Mouse (Mus musculus) 416B (cell line): ENCODE data around the gene Il12rb1.
A peak's percentile ranks its signal among the peaks of the same experiment; 100 is the strongest.

Source experiments
- DNase-seq: peaks from one replicate; pipeline ENCODE4 v3.0.0; 2011; ENCODE audit warnings: low read depth

Il12rb1 gene

GRCm38 (mm10) chr8:70808239-70808638, at the start of gene Il12rb1:
Il12rb1 (plus strand) TSS chr8:70808449.
- DNase-seq, result no peak

- peak; percentile 38 for DNase-seq
Observed at GRCm38 (mm10) chr8:70758616-70759561, 49.4 kb upstream of the Il12rb1 start.

- peak; percentile 41 for DNase-seq
Observed at GRCm38 (mm10) chr8:70760350-70760749, 47.9 kb upstream of the Il12rb1 start.

DNA sequence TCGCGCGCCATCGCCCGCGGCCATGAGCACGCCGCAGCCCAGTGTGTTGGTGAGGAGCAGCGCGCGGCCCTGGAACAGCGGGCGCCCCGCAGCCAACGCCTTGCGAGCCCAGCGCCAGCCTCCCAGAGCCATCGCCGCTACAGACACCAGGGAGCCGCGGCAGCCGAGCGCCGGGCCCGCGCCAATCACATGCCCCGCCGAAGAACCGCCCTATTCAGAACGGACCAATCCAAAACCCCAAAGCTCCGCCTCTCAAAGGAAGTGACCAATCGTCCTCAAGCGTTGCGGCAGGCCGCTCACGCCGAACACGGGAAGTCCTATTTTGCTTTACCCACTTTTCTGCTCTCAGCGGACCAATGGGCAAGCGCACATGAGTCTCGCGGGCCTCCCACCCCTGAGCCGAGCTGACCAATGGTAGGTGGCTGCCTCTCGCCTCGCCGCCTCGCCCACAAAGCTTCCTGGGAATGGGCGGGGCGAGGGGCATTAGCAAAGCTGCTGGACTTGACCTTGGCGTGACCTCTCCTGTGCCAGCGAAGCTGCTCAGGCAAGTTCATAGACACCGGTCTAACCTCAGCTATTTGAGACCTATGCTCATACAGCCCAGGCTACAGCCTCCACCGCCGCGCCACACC, 47.4 kb upstream of the Il12rb1 start, which contains the start of gene Mpv17l2:
Mpv17l2 (minus strand) TSS at position 172 of the 632 bp plus-strand sequence.
- peak; percentile 99 for DNase-seq

DNA sequence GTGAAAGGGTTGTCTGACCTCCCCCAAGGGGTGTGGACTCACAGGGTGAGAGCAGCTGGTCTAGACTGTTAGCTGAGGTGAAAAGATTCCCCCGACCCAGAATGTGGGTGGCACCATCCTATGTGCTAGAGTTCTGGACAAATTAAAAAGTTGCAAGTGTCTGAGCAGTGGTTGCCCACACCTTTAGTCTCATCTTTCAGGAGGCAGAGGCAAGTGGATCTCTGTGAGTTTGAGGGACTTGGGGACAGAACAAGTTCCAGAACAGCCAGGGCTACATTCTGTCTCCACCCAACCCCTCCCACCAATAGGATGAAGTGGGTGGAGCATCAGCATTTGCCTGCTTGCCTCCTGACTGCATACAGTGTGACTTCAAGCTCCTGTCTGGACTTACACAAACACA, 46.1 kb upstream of the Il12rb1 start:
- DNase-seq, result peak; percentile 54

DNA sequence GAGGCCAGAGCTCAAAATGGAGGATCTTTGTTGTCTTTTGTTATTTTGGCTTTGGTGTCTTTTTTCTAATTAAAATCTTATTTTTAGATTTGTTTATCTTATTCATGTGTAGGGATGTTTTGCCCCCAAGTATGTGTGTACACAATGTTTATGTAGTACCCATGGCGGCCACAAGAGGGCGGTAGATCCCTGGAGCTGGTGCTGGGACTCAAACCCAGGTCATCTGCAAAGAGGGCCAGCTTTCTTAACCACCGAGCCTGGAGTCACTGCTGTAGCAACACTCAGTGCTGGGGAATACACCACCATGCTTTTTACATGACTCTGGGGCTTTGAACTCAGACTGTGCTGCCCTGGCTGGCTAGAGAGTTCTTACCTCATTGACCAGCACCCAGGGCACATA, 44.9 kb upstream of the Il12rb1 start:
- DNase-seq, result peak; percentile 67

GRCm38 (mm10) chr8:70764026-70764425, 44.2 kb upstream of the Il12rb1 start:
- DNase-seq, result no peak

DNA sequence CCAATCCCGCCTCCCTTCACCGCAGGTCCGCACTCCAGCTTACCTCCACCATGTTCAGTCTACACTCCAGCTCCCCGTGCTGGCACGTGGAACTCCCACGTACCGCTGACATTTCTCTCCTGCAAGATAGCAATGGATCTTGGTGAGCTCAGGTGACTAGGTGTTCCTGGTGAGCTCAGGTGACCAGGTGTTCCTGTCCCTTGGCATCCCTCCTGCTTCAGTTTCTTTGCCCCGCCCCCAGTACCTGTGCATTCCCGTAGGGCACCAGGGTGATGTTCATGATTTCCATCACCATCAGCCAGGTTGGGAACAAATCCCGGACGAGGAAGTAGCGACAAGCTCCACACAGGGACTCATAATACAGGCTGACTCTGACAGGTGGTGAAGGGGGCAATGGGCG, 43.6 kb upstream of the Il12rb1 start:
- DNase-seq, result no peak

GRCm38 (mm10) chr8:70765329-70765728, 42.9 kb upstream of the Il12rb1 start:
- DNase-seq, result no peak

DNA sequence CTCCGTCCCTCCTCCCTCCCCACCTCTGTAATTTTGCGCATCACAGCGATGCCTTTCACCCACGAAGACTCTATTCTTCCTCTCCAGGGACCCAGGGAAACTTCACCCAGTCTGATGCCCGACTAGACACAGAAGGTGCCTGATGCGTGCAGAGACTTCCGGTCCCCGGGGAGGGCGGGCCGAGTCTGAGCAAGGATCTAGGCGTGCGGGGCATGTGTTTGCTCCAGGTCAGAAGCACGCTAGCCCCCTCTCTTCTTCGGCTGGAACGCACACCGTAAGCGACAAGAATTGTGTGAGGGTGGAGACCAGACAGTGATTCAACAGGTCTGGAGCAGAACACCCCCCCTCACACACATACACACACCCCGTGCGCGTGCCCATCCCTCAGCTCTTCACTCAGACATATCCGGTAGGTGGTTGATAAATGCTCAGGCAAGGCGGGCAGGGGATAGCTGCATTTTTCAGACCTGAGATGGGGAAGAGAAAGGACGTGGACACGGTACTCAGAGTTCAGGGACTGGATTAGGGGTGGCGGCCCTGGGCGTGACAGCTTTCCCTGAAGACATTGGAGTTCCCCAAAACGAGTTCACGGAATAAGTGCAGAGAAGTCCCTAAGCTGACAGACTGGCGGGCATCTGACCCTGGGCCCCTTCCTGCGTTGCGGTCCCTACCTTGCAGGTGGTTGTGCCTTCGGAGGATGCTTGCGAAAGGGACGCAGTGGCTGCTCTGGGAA, 42.2 kb upstream of the Il12rb1 start:
- DNase-seq, result no peak

GRCm38 (mm10) chr8:70766571-70767440, 41.4 kb upstream of the Il12rb1 start:
- DNase-seq, result no peak

DNA sequence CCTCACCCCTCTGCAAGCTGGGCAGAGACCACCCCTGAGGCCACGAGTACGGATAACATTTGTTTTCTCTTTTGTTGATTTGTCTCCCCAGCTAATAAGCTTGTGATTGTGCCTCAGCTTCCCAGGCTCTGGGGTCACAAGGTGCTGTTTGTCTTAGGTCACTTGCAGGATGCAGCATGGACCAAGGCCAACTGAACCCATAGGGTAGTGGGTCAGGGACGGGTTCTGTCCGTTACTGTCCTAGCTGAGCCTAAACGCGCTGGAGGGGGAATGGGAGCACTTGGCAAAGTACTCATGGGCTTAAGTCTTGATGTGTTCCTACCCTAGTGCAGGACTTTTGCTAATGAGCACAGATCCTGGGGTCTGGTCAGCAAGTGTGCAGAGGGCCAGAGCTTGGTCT, 40.7 kb upstream of the Il12rb1 start:
- no peak for DNase-seq

GRCm38 (mm10) chr8:70768231-70768776, 39.9 kb upstream of the Il12rb1 start:
- DNase-seq, result no peak

- no peak for DNase-seq
Observed at GRCm38 (mm10) chr8:70768956-70769355, 39.3 kb upstream of the Il12rb1 start.

- DNase-seq, result peak; percentile 92
Observed at GRCm38 (mm10) chr8:70769359-70769758, 38.9 kb upstream of the Il12rb1 start.

- DNase-seq, result no peak
Observed at GRCm38 (mm10) chr8:70769858-70770257, 38.4 kb upstream of the Il12rb1 start.

GRCm38 (mm10) chr8:70770748-70771147, 37.5 kb upstream of the Il12rb1 start:
- no peak for DNase-seq

GRCm38 (mm10) chr8:70771217-70771616, 37.0 kb upstream of the Il12rb1 start:
- no peak for DNase-seq

DNA sequence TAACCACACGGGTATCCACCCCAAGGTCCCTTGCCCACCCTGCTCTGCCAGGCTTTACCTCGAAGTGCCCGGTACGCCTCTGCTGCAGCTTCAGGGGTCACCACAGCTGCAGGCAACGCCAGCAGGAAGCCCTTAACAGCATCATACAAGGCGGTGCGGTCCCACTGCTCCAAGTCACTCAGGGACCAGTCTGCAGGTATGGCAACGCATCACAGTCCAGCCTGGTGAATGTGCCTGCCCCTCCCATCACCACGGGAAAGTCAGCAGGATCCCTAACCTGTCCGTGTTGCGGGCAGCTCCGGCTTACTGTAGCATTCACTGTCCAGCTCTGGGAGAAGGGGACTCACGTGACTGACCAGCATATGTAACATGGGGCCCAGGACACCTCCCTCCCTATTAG, 36.2 kb upstream of the Il12rb1 start:
- no peak for DNase-seq

DNA sequence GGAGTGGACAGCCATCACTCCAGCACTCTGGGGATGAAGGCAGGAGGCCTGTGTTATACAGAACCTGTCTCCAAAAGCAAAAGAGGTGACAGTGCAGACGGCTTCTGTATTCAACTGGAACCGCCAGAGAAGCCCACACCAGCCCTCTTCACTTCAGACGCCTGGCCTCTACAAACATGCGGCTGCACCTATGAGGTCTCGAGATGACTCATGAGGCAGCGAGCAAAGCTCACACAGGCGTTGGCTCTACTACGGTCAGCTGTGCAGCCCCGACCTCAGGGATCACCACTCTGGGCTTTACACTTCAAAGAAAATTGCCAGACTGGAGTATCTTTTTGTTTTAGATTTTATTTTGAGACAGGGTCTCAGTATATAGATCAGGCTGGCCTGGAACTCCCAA, 35.4 kb upstream of the Il12rb1 start:
- no peak for DNase-seq

DNA sequence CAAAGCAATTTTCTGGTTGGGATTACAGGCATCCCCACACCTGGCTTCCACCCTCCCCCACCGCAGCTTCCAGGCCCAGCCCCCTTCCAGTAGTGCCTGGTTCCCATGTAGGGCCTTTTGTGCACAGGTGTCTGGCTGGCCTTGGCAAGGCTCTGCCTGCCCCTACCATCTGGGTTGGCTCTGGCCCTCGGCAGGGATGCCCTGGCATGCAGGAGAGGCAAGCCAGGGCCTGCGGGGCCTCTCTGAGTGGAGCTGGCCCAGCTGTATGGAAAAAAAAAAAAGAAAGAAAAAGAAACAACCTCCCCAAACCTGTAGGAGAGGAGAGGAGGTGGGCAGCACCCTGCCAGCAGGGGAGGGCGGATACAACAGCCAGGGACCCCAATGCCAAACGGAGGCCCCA, 34.8 kb upstream of the Il12rb1 start:
- no peak for DNase-seq
